Mouse (Mus musculus): ENCODE measurements around the gene Susd5.
A peak's percentile ranks its signal among the peaks of the same experiment; 100 is the strongest.

The Susd5 gene

DNA sequence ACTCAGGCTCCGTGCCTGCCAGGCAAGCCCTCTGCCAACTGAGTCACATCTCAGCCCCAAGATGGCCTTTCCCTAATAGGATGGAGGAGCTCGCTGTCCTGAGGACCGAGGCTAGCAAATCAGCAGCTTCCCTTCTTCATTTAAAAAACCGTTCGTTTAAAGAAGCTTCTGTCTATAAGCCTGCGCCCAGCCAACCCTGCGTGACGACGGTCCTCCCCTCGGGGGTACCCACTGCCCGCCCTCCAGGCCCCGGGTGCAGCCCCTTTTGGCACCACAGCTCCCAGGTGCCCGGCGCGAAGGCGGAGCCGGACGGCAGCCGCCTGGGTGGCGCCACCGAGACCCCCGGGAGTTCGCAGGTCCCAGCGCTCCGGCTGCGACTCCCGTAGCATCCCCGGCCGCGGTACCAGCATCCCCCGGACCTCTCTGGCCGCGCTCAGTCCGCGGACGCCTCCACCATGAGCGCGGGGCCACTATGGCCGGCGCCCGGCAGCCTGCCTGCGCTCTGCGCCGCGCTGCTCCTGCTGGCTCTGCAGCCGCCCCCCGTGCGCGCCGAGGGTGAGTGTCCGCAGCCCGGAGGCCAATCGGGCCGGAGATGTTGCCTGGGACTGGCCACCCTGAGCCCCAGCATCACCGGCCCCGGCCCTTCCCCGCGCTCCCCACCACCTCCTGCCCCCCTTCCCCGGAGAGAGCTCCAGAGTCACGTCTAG, at the start of gene Susd5:
Susd5 (plus strand) TSS at position 51 of the 707 bp plus-strand sequence.
- peak; percentile 13 for DNase-seq

GRCm38 (mm10) chr9:114007850-114008350, 49.0 kb upstream of the Susd5 start:
- DNase-seq: no peak

DNA sequence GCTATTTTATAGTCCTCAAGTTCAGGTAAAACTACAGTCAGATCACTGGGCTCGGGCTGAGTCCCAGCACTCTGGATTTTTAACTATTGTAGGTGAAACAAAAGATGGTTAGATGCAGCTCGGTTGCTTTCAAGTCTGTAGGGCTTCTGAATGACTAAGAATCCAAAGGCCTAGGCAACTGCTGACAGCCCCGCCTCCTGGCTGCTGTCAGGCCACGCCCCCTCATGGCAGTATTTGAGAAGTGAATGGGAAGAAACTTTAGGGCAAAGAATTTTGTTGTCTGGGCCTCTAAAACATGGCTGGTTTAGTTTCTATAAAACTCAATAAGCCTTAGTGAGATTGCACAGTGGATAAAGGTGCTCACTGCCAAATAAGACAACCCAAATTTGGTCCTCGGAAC, 47.4 kb upstream of the Susd5 start:
- no peak for DNase-seq

DNA sequence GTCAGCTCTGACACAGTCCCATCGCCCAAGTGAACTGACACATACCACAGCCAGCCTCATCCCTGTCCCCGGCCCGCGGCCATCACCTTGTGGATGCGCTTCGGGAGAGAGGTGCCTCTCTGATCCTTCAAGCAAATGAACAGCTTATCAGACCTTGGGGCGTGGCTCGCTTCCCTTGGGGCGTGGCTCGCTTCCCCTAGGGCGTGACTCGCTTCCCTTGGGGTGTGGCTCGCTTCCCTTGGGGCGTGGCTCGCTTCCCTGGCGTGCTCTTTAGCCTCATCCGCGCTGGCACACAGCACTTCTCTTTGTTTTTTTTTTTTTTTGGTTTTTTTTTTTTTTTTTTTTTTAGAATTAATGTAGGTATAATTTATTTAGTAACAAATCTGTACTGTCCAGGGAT, 45.7 kb upstream of the Susd5 start:
- no peak for DNase-seq

- no peak for DNase-seq
Observed at GRCm38 (mm10) chr9:114014034-114014433, 42.9 kb upstream of the Susd5 start.

DNA sequence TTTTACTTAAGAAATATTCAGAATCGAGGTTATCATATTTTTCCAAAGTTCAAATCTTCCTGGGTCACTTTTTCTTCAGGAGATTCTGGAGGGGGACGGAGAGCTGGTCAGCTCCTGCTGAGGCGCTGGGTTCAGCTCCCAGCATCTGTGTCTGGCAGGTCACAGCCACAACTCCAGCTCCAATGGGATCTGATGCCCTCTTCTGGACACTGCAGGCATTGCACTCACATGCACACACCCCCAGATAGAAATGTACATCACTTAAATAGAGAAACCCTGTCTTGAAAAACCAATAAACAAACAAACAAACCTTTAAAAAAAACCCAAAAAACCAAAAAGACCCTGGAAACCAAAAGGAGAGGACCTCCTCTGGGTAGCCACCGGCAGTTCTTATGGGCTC, 41.2 kb upstream of the Susd5 start:
- no peak for DNase-seq

DNA sequence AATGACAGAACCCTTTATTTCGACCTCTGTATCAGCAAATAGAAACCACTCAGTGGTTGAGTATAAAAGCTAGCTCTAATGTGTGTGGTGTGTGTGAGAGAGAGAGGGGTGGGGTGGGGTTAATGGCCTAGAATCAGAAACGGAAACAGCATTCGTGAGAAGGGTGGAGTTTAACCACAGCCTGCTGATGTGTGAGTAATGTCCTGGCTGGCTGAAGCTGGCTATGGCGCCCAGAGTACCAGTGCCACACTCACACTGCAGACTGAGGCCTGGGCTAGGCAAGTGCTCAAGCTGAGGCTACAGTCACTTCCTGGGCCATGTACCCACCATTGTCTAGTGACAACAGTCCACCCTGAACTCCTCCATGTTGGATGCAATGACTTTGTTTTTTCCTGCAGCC, 40.5 kb upstream of the Susd5 start:
- no peak for DNase-seq

GRCm38 (mm10) chr9:114019012-114019762, 37.8 kb upstream of the Susd5 start:
- DNase-seq: no peak

GRCm38 (mm10) chr9:114022141-114022540, 34.8 kb upstream of the Susd5 start:
- DNase-seq: no peak

DNA sequence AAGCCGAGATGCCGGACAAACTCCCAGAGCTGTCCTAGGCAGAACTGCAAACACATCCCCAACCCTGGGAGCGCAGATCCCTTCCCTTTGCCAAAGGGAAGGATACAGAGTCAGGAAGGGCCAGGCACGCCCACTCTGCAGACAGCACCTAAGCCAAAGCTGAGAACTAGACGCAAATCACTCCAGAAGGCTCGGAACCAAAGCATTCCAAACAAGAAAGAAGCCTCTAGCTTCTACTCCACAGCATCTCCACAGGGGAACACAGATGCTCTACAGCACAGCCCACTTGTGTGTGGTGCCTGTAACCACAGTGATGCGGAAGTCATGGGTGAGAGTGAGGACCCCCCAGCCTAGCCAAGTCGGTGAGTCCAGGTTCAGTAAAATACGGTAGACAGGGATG, 31.8 kb upstream of the Susd5 start:
- DNase-seq: no peak

- no peak for DNase-seq
Observed at GRCm38 (mm10) chr9:114025846-114026245, 31.1 kb upstream of the Susd5 start.

- DNase-seq: peak; percentile 89
Observed at GRCm38 (mm10) chr9:114026261-114026934, 30.5 kb upstream of the Susd5 start.

- DNase-seq: no peak
Observed at GRCm38 (mm10) chr9:114040945-114041344, 16.0 kb upstream of the Susd5 start.

DNA sequence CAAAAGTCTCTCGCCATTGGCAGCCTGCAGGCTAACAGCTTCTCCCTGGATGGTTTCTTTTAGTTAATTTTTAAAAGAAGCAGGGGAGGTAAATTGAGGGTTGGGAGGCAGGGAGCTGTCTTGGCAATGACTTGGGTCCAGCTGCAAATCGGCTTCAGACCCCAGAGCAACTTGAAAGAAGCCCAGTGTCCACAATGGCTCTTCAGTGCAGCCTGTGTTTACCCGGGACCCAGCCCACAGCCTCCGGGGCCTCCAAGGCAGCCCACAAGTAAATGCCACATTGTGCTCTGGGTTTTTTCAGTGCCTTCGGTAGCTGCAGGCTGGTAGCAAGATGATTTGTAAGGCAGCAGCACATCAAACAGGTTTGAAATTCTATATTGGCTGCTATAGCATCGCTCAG, 14.4 kb upstream of the Susd5 start:
- no peak for DNase-seq

DNA sequence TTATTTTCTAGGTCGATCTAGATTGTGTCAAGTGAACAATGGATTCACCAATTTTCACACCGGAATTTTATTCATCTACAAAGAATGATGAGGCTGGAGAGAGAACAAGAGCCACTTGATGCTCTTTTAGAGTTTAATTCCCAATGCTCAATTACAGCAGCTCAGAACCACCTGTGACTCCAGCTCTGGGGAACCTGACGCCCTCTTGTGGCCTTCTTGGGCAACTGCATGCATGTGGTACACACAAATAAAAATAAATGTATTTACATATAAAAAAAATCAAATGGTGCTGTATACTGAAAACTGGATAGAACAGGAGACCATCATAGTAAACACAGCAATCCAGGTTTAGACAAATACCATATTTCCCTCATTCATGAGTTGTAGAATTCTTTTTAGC, 12.5 kb upstream of the Susd5 start:
- no peak for DNase-seq

DNA sequence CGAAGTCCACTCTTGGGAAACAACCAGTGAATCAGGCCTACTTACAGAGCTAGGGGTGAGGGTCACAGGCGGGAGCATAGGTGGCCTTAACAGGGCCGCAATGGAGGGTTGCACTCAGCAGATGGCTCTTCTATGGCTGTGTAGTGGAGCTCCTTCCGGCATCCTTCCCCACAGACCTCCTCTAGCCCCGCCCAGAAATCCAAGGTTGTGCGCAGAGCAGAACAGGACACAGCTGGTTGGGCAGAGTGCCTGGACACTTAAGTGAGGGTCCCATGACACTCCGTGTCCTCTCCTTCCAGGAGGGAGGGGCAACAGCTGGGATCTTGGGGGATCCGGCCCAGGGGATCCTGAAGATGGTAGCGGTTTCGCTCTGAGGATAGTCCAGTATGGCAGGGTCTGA, 10.9 kb upstream of the Susd5 start, which contains the start of gene Fbxl2:
Fbxl2 (minus strand) TSS at position 164 of the 400 bp plus-strand sequence.
- DNase-seq: no peak

- no peak for DNase-seq
Observed at GRCm38 (mm10) chr9:114046676-114047075, 10.3 kb upstream of the Susd5 start.

DNA sequence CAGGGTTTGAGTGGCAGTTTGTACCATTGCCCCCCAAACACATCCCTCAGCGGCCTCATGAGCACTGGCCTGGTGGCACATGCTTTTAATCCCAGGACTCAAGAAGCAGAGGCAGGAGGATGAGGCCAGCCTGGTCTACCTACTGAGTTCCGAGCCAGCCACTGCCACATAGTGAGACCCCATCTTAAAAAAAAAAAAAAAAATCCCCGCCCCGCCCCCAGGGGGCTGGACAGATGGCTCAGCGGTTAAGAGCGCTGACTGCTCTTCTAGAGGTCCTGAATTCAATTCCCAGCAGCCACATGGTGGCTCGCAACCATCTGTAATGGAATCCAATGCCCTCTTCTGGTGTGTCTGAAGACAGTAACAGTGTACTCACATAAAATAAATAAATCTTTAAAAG, 6.8 kb upstream of the Susd5 start:
- DNase-seq: no peak

DNA sequence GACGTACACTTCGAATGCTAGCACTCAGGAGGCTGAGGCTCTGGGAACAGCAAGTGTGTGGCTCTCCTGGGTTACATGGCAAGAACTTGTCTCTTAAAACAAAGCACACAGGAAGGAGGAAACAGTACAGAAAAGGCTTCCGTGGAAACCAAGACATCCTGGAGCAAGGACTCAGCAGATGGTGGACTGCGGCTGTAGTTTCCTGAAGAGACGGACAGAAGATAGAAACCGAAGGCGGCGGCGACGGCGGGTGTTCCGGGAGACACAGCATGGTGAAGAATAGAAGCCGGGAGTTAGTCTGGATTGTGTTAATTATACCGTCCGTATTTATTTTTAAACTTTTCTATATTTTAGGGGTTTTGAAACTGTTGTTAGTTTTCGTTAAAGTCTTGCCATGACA, 6.2 kb upstream of the Susd5 start:
- peak; percentile 27 for DNase-seq

GRCm38 (mm10) chr9:114052031-114052430, 4.9 kb upstream of the Susd5 start:
- DNase-seq: no peak

- DNase-seq: no peak
Observed at GRCm38 (mm10) chr9:114052866-114053265, 4.1 kb upstream of the Susd5 start.

DNA sequence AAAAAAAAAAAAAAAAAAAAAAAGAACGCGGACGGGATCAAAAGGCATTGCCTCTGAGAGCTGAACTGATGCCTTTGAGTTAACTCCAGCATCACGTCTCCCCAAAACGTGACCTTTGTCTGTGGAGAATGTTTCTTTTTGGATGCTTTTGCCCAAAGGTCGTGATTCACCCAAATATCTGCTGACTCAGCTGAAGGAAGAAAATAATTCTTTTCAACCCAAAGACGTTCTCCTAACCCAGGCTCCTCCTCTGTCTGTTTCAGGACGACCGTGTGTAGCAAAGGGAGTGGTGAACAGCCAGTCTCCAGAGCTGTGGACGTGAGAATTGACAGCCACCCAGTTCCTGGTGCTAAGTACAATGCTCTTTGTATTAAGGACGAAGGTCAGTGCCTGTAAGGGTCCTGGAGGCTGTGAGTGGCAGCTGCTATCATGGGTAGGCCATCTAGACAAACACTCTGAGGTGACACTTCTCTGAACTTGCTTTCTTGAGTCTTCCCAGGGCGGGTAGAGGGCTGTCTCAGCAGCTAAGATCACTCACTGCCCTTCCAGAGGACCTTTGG, 11.6 kb downstream of the Susd5 start:
- no peak for DNase-seq

DNA sequence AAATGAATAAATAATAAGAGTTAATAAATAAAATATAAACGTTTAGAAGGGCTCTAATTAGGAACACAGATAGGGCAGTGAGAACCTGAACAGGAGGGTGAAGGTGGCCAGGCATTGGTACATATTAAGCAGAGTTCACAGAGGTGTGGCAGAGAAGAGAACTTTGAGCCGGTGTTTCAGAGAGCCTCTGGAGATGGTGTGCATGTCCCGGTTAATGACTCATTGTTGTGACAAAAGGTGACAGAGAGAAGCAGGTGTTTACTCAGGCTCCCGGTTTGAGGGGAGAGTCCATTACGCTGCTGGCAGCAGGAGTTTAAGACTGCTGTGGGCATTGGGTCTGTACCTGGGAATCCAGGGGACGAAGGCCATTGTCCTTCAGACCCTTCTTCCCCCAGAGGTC, 12.4 kb downstream of the Susd5 start:
- DNase-seq: no peak
